9 mouse cellular contexts compared by ENCODE assay signal in the genomic region with DNA sequence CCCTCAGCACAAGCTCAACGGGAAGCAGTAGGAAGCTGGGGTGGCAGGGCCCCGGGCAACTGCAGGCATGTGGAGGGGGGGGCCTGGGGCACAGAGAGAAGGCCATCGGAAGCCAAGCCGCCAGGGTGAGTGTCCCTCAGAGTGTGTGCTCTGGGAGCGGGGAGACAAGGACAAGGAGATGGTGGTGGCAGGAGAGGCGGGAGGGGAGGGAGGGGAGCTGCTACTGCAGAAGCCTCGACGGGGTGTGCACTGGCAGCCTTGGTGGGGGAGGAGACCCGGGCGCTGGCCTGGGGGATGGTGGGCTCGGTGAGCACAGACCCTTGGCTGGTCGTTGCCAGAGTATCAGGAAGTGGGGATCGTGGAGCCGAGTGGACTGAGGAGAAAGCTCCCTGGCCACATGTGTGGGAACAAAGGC. TPM values are rescaled to one million over a fixed set of nuclear protein-coding genes. Genes with fewer than 3 reads are reported as not detected.
A peak's percentile ranks its signal among the peaks of the same experiment; 100 is the strongest.
DNase-seq lines count a peak whose midpoint lies in the region; ATAC-seq lines count a peak whose summit lies in the region.
"Had no signal": no experiment of that assay in that cellular context is flagged by ENCODE, and none has a peak within 500 bp of the region (broad histone marks: within the 10 kb centered on the region; RNA-seq: fewer than 3 reads in every experiment).

No protein-coding gene starts in this region.

- H3K36me3 ChIP-seq in heart, embryonic 16.5 days (ENCODE audit: control insufficient read depth, insufficient read depth): no peaks in the 10 kb centered on the region
- peaks cover 25% of the 10 kb centered on the region for H3K36me3 ChIP-seq in forebrain, embryonic 12.5 days (replicated peaks)
- H3K36me3 ChIP-seq in midbrain, embryonic 11.5 days (ENCODE audit: control insufficient read depth, insufficient read depth, low read length): peaks cover 3% of the 10 kb centered on the region

- peak overlapping the region; percentile 69 for H3K4me2 ChIP-seq in heart, embryonic 16.5 days (ENCODE audit: low read depth, low read length)
- peak overlapping the region; percentile 89 for H3K4me2 ChIP-seq in forebrain, embryonic 12.5 days
- H3K4me2 ChIP-seq in midbrain, embryonic 11.5 days: peak overlapping the region; percentile 92

- H3K9me3 ChIP-seq in heart, embryonic 16.5 days (replicated peaks; ENCODE audit: control insufficient read depth, low read length): no peaks in the 10 kb centered on the region
- H3K9me3 ChIP-seq in forebrain, embryonic 12.5 days: no peaks in the 10 kb centered on the region
- H3K9me3 ChIP-seq in midbrain, embryonic 11.5 days (ENCODE audit: control insufficient read depth, low read length): no peaks in the 10 kb centered on the region

- peak overlapping the region; percentile 84 for H3K9ac ChIP-seq in heart, embryonic 16.5 days (ENCODE audit: low read length)
- peak overlapping the region; percentile 95 for H3K9ac ChIP-seq in forebrain, embryonic 12.5 days
- peak overlapping the region; percentile 95 for H3K9ac ChIP-seq in midbrain, embryonic 11.5 days (ENCODE audit: low read length)

- WGBS in heart, embryonic 16.5 days: 1% methylated on average over 13 of the region's 14 CpGs
- under 1% methylated on average over 13 of the region's 14 CpGs for WGBS in forebrain, embryonic 12.5 days
- 0% methylated on average over 12 of the region's 14 CpGs for WGBS in midbrain, embryonic 11.5 days

- no peak for DNase-seq in heart, postnatal 25 days (ENCODE audit: low spot score)
- DNase-seq in cerebellum, adult 11 months: peak; percentile 60
- peak; percentile 94 for DNase-seq in midbrain, embryonic 11.5 days (ENCODE audit: low spot score, missing footprints)
- DNase-seq in thymus, postnatal 10 days (ENCODE audit: low spot score in 2 of 2): no peak
- DNase-seq in adrenal gland, adult (ENCODE audit: inconsistent age in 2 of 2, low spot score in 1 of 2): no peak

- H3K4me1 ChIP-seq in heart, embryonic 16.5 days (ENCODE audit: control insufficient read depth, insufficient read depth, low read length): peaks cover 29% of the 10 kb centered on the region
- peaks cover 58% of the 10 kb centered on the region for H3K4me1 ChIP-seq in forebrain, embryonic 12.5 days
- peaks cover 23% of the 10 kb centered on the region for H3K4me1 ChIP-seq in midbrain, embryonic 11.5 days (ENCODE audit: control insufficient read depth, insufficient read depth, low read length)

- peaks cover 52% of the 10 kb centered on the region for H3K27me3 ChIP-seq in heart, embryonic 16.5 days (ENCODE audit: control insufficient read depth, insufficient read depth, low read length)
- H3K27me3 ChIP-seq in forebrain, embryonic 12.5 days: peaks cover 5% of the 10 kb centered on the region
- peaks cover 5% of the 10 kb centered on the region for H3K27me3 ChIP-seq in midbrain, embryonic 11.5 days (ENCODE audit: control insufficient read depth, insufficient read depth, low read length)

- intact Hi-C loops in heart, postnatal 25 days (cut with DNase I): no loop called here

- ATAC-seq in heart, embryonic 16.5 days (replicated peaks; ENCODE audit: extremely low read depth, insufficient read depth, low FRiP score): no peak; the same call in 1 of the 2 replicates
- ATAC-seq in forebrain, embryonic 12.5 days (ENCODE audit: low FRiP score): peak; percentile 47
- peak; percentile 49 for ATAC-seq in midbrain, embryonic 11.5 days (ENCODE audit: low FRiP score)
- ATAC-seq in activated CD4-positive, CD25-positive, alpha-beta regulatory T cell, adult 4 months: no peak

- H3K27ac ChIP-seq in heart, embryonic 16.5 days (ENCODE audit: low read length): peak overlapping the region; percentile 79
- H3K27ac ChIP-seq in forebrain, embryonic 12.5 days: peak overlapping the region; percentile 97
- peak overlapping the region; percentile 88 for H3K27ac ChIP-seq in midbrain, embryonic 11.5 days (ENCODE audit: low read depth, low read length)

- peak overlapping the region; percentile 62 for H3K4me3 ChIP-seq in heart, embryonic 16.5 days (ENCODE audit: low read length)
- H3K4me3 ChIP-seq in forebrain, embryonic 12.5 days (replicated peaks): peak overlapping the region; percentile 66
- peak overlapping the region; percentile 53 for H3K4me3 ChIP-seq in midbrain, embryonic 11.5 days (ENCODE audit: low read depth, low read length)

RNA-seq across cellular contexts. Expression of a gene that starts 13.6 kb away (rescaled TPM):
- 1.2 and 1.3 TPM in 2 replicates for polyA plus RNA-seq in heart, embryonic 16.5 days (2015; fragmentation: Nextera tagmentation; extraction: Ambion mirVana)
- 10 to 100 TPM; 27.9 to 32.7 TPM for total RNA-seq in heart, postnatal 25 days (2021)
- polyA plus RNA-seq in forebrain, embryonic 12.5 days (2016; fragmentation: Nextera tagmentation; extraction: Ambion mirVana): 10.6 and 12.0 TPM in 2 replicates
- polyA plus RNA-seq in midbrain, embryonic 11.5 days (2014; fragmentation: Nextera tagmentation; extraction: Ambion mirVana): 9.2 and 10.3 TPM in 2 replicates
- not detected for polyA plus RNA-seq in activated CD4-positive, CD25-positive, alpha-beta regulatory T cell, adult 4 months (2017; shearing (Covaris generic))
- polyA plus RNA-seq: liver, embryonic 16.5 days had no signal

RNA-seq across cellular contexts. Expression of a gene that starts 22.8 kb away (rescaled TPM):
- 0.62 and 1.2 TPM in 2 replicates for polyA plus RNA-seq in heart, embryonic 16.5 days (2015; fragmentation: Nextera tagmentation; extraction: Ambion mirVana)
- 1 to 10 TPM in 1 of 2 experiments, under 1 TPM in 1; 0.70 to 1.3 TPM for total RNA-seq in heart, postnatal 25 days (2021)
- polyA plus RNA-seq in forebrain, embryonic 12.5 days (2016; fragmentation: Nextera tagmentation; extraction: Ambion mirVana): 4.8 TPM in 2 replicates
- 1.8 and 2.9 TPM in 2 replicates for polyA plus RNA-seq in midbrain, embryonic 11.5 days (2014; fragmentation: Nextera tagmentation; extraction: Ambion mirVana)
- polyA plus RNA-seq in activated CD4-positive, CD25-positive, alpha-beta regulatory T cell, adult 4 months (2017; shearing (Covaris generic)): not detected

RNA-seq across cellular contexts. Expression of a gene that starts 25.4 kb away (rescaled TPM):
- polyA plus RNA-seq in heart, embryonic 16.5 days (2015; fragmentation: Nextera tagmentation; extraction: Ambion mirVana): 157 and 169 TPM in 2 replicates
- total RNA-seq in heart, postnatal 25 days (2021): 100 to 1,000 TPM; 158 to 161 TPM
- 47.2 and 56.8 TPM in 2 replicates for polyA plus RNA-seq in forebrain, embryonic 12.5 days (2016; fragmentation: Nextera tagmentation; extraction: Ambion mirVana)
- polyA plus RNA-seq in midbrain, embryonic 11.5 days (2014; fragmentation: Nextera tagmentation; extraction: Ambion mirVana): 49.4 and 55.8 TPM in 2 replicates
- 10 to 100 TPM; 39.9 to 67.9 TPM for polyA plus RNA-seq in activated CD4-positive, CD25-positive, alpha-beta regulatory T cell, adult 4 months (2017; shearing (Covaris generic))

RNA-seq across cellular contexts. Expression of a gene that starts 53.9 kb away (rescaled TPM):
- 87.9 and 88.7 TPM in 2 replicates for polyA plus RNA-seq in heart, embryonic 16.5 days (2015; fragmentation: Nextera tagmentation; extraction: Ambion mirVana)
- 10 to 100 TPM; 96.9 to 99.6 TPM for total RNA-seq in heart, postnatal 25 days (2021)
- polyA plus RNA-seq in forebrain, embryonic 12.5 days (2016; fragmentation: Nextera tagmentation; extraction: Ambion mirVana): 121 and 125 TPM in 2 replicates
- polyA plus RNA-seq in midbrain, embryonic 11.5 days (2014; fragmentation: Nextera tagmentation; extraction: Ambion mirVana): 91.8 and 99.3 TPM in 2 replicates
- polyA plus RNA-seq in activated CD4-positive, CD25-positive, alpha-beta regulatory T cell, adult 4 months (2017; shearing (Covaris generic)): 10 to 100 TPM; 23.7 to 25.6 TPM

RNA-seq across cellular contexts. Expression of a gene that starts 54.0 kb away (rescaled TPM):
- 6.8 and 7.6 TPM in 2 replicates for polyA plus RNA-seq in heart, embryonic 16.5 days (2015; fragmentation: Nextera tagmentation; extraction: Ambion mirVana)
- total RNA-seq in heart, postnatal 25 days (2021): 1 to 10 TPM; 3.7 to 4.0 TPM
- 29.8 and 34.2 TPM in 2 replicates for polyA plus RNA-seq in forebrain, embryonic 12.5 days (2016; fragmentation: Nextera tagmentation; extraction: Ambion mirVana)
- 14.7 and 17.1 TPM in 2 replicates for polyA plus RNA-seq in midbrain, embryonic 11.5 days (2014; fragmentation: Nextera tagmentation; extraction: Ambion mirVana)
- polyA plus RNA-seq in activated CD4-positive, CD25-positive, alpha-beta regulatory T cell, adult 4 months (2017; shearing (Covaris generic)): 1 to 10 TPM; 3.3 to 4.0 TPM

Comparison
In these comparisons a context has a peak if more than half of its experiments do, and no peak if none do; other contexts are left out.
1. ATAC-seq: peak in forebrain, embryonic 12.5 days (single experiment) and midbrain, embryonic 11.5 days (single experiment); none in heart, embryonic 16.5 days (single experiment) and activated CD4-positive, CD25-positive, alpha-beta regulatory T cell, adult 4 months (single experiment).
2. DNase-seq: peak in cerebellum, adult 11 months (single experiment) and midbrain, embryonic 11.5 days (single experiment); none in heart, postnatal 25 days (single experiment), thymus, postnatal 10 days (0 of 2) and adrenal gland, adult (0 of 2).
3. Peak in every context shown above with its lines, with median percentiles within 50 percentile points of each other: H3K27ac ChIP-seq, H3K4me2 ChIP-seq, H3K4me3 ChIP-seq and H3K9ac ChIP-seq.